Mouse (Mus musculus) ZHBTc4 (cell line): ENCODE results near the gene Nfatc3.
"Not testable (repeated sequence)": the region's sequence is repeated elsewhere in the genome, so short reads cannot be mapped to it uniquely, and the experiment has no call there.

Experiments
- DNase-seq: peaks from one replicate; pipeline ENCODE4 v3.0.0-alpha.2; 2011; ENCODE audit warnings: low read depth, low spot score

Gene Nfatc3

GRCm38 (mm10) chr8:106058731-106059612 is at the start of gene Nfatc3:
Gene Nfatc3, plus strand, starts transcription at chr8:106058840.
- DNase-seq = peak; percentile 99

DNA sequence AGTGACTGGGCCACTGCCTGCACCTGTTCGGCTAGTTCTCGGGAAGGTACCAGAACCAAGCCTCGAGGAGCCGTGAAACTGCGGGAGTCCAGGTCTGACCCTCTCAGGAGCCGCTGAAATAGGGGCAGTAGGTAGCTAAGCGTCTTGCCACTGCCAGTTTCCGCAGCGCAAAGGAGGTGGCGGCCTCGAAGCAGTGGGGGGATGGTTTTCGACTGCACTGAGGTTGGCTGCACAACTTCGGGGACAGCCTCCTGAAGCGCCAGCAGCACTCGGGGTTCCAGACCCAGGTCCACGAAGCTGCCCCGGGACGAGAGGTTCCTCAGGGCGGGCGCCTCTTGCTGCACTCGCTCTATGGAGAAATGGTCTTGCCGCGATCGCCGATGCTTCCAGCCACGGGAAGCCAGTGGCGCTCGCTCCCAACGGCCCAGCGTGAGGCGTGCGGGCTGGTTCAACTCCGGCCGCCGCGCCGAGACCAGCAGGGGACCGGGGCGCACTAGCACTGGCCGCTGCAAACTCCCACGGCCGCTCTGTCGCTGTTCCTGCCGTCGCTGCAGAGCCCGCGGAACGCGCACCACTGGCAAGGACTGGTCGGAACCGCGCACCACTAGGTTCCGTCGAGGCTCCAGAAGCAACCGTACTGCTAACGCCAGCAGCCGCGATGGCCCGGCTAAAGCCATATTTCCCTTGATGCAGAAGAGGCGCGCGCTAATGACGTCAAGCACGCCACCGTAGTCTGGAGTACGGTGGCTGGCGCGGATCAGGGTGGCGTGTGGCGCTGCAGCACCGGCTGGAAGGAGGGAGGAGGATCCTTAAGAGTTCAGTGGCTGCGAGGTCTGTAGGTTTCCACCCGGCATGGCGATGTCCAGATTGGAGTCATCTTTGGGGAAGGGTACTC is 47.6 kb upstream of the Nfatc3 start:
- DNase-seq = peak; percentile 97

- DNase-seq = no peak
These were observed 47.0 kb upstream of the Nfatc3 start, which contains the start of gene Ddx28 for GRCm38 (mm10) chr8:106011643-106011986. Gene Ddx28, minus strand, starts transcription at chr8:106011882.

DNA sequence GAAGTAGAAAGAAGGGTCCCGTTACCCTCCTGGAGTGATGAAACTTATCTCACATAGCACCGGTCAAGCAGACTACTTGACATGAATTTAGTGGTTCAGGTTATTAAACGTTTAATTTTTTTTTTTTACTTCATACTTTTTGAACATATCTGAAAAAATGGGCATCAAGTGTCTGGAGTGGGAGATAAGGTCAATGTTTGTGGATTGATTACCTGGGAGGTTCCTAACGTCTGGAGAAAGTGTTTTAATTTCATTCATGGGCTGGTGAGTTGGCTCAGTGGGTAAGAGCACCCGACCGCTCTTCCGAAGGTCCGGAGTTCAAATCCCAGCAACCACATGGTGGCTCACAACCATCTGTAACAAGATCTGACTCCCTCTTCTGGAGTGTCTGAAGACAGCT is 46.4 kb upstream of the Nfatc3 start:
- DNase-seq = not testable (repeated sequence)

GRCm38 (mm10) chr8:106016284-106016683 is 42.4 kb upstream of the Nfatc3 start:
- no peak for DNase-seq

DNA sequence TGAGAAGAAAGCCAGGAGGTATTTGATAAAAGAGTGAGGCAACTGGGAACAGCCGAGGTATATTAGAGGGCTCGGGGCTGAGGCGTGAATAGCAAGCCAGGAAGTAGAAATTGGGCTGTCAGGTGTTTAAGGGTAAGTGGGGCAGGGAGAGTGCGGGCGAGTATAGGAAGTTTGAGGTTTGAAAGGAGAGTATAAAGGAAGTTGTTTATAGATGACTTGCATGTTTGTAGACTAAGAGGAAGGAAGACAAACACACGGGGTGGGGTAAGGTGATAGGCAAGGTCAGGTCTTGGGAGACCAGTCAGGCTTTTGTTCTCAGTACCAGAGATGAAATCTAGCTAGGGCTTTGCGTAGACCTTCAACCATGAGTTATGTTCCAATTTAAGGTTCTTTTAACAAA is 41.5 kb upstream of the Nfatc3 start:
- no peak for DNase-seq

DNA sequence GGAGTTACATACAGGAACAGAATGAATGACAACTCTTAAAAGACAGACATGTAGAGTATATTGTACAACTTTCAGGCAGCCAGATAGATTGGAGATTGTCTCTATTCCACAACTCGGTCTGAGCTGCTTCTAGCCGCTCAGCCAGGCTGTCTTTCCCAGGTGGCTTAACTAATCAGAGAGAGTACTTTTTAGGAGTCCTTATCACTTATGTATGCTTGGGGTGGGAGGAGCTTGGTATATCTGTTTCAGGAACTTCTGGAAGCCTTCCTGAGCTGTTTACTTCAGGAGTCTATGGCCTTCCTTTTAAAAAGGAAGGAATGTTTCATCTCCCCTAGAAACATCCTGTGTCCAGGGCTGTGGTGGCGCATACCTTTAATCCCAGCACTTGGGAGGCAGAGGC is 40.6 kb upstream of the Nfatc3 start:
- no peak for DNase-seq

GRCm38 (mm10) chr8:106022483-106022882 is 36.2 kb upstream of the Nfatc3 start:
- DNase-seq = peak; percentile 81

DNA sequence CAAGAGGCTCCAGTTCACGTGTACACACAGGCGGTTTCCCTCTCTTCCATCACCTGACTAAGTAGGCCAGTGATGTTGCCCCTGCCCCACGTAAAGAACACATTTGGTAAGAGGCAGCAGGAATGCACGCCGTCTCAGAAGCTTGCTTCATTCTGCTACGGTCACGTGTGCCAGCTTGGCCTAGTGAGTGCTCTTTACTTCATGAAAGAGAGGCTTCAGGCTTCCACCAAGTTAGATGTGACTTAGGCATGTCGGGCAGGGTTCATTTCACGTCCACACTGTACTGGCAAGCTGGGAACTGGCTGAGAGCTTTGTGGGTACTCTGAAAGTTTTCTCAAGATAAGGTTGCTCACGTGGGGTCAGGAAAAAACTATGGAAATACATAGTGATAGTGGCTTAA is 19.9 kb upstream of the Nfatc3 start:
- DNase-seq = no peak

DNA sequence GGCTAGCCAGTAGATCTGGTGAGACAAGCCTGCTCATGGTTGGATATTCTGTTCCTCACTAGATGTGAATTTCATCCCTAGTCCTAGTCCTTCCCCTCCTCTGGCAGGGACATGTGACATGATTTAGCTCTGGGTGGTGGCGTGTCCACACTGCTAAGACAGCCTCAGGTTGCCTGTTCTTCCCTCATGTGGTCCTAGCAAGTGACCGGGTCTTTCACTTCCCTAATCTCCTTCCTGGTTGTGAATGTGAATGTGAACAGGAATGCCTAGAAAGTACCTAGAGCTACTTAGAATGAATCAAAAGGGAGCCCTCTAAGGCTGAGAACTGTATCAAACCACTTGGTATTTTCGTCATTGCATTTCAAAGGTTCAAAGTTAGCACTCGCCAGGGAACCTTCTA is 19.0 kb upstream of the Nfatc3 start:
- DNase-seq = no peak

GRCm38 (mm10) chr8:106040218-106040617 is 18.4 kb upstream of the Nfatc3 start:
- DNase-seq = no peak

- DNase-seq = no peak
These were observed 15.6 kb upstream of the Nfatc3 start for GRCm38 (mm10) chr8:106043055-106043454.

- DNase-seq = no peak
These were observed 14.5 kb upstream of the Nfatc3 start for GRCm38 (mm10) chr8:106044151-106044550.

DNA sequence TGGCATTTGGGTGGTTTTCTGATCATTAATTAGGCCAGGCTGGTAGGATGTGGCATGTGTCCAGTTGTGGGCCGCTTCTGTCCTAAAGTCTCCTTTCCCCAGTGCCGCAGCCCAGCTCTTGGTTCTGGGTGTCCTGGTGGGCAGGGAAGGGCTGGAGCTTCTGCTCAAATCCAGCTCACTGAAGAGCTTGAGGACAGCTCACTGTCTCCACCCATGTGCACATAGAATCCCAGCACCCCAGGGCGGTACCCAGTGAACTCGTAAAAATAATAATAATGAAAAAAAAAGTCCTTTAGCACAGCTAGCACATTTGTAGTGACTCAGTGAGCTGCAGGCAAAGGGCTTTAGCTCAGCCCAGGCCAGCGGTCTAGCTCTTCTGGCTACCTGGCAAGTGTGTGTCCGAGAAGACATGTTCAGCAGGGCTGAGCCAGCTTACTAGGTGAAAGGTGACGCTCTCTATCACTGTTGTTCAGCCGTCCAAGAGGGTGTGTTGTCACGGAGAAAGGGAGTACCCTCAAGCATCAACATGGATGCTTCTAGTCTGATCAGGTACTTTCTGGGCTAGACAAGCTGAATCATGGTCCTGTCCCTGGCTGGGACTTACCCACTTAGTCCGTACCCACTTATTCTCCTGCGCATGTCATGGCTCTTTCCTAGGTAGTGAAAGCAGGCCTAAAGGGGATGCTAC is 11.6 kb upstream of the Nfatc3 start:
- DNase-seq = peak; percentile 54

DNA sequence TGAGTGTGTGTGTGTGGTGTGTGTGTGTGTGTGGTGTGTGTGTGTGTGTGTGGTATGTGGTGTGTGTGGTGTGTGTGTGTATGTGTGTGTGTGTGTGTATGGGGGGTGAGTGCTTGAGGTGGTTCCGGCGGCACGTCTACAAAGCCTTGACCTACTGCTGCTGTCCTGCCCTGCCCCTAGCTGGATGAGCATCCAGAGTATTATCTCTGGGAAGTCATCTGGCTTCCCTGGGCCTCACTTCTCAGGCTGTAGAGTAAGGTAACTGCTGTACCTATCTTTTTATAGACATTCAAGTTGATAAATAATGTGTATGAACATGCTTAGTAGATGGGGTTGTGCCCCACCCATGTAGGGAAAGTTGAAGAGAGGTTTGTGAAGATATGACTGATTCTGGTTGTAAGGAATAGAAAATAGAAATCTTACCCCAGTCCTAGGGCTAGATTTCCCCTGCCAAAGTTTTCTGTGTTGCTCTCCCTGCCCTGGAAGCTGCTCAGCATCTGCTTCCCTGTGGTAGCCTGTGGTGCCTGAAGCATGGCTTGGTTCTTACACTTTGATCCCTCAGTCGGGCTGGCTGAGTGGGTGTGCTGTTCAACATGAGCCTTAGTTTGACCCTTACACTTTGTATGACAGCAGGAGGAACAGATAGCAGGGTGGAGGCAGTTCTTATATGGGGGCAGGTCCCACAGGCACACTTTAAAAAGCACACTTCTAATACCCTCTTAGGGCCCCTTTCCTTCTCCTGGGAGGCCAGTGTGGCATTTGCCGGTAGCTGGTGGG is 10.6 kb upstream of the Nfatc3 start:
- no peak for DNase-seq

DNA sequence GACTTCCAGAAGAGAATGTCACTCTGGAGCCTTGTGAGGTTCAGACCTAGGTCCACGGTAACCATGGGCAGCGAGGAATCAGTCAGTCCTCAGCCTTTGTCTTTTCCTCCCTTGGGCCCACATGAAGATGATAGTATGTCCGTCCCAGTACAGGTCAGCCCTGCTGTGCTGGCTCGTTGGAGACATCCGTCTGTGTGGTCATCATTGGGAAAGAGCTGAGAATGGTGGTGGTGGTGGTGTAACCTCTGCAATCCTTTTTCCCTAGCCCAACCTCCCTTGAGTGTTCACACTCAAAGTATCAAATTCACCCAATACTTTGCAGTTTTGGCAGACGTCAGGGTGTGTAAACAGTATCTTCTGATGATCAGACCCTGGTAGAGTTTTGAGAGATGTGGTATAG is 8.8 kb upstream of the Nfatc3 start:
- no peak for DNase-seq

- no peak for DNase-seq
These were observed 7.6 kb upstream of the Nfatc3 start for GRCm38 (mm10) chr8:106051068-106051467.

DNA sequence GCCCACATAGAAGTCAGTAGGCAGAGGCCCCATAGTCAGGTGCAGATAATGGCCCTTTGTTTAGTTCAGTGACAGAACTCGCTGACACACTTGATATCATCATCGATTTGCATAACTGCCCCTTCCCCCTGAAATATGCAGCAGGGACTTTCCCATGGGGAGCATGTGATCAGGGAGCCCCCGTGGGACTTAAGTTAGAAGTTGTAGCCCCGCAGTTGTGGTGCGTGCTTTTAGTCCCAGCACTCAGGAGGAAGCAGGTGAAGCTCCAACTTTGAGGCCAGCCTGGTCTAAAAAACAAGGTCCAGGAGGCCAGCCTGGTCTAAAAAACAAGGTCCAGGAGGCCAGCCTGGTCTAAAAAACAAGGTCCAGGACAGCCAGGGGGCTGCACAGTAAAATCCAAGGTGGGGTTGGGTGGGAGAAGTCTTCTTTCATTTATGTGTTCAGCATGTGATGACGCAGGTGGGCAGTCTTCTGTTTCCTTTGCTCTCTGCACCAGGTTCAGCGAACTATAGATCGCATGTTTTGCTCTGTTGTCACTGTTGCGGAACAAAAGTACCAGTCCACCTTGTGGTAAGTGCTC is 6.0 kb upstream of the Nfatc3 start:
- no peak for DNase-seq

GRCm38 (mm10) chr8:106054190-106054811 is 4.3 kb upstream of the Nfatc3 start:
- peak; percentile 62 for DNase-seq

GRCm38 (mm10) chr8:106055038-106055437 is 3.6 kb upstream of the Nfatc3 start:
- peak; percentile 22 for DNase-seq
